Mouse (Mus musculus): Measurements from ENCODE around the gene Pebp1. TPM values are rescaled to one million over a fixed set of nuclear protein-coding genes. Genes with fewer than 3 reads are reported as not detected.
"Not testable (repeated sequence)": the region's sequence is repeated elsewhere in the genome, so short reads cannot be mapped to it uniquely, and the experiment has no call there.

Pebp1 gene
- polyA plus RNA-seq, 1 experiment from 2014 or later = 1,134 TPM

- no peak overlapping the region for H3K27ac ChIP-seq (ENCODE audit: low read length)
- no peak overlapping the region for H3K4me3 ChIP-seq (ENCODE audit: low read depth, low read length)
- H3K4me1 ChIP-seq (ENCODE audit: control insufficient read depth, insufficient read depth, low read length) = no peaks in the 10 kb centered on the region
- H3K27me3 ChIP-seq (ENCODE audit: control insufficient read depth, insufficient read depth, low read depth, low read length) = no peaks in the 10 kb centered on the region
- no peaks in the 10 kb centered on the region for H3K9me3 ChIP-seq (replicated peaks; ENCODE audit: control insufficient read depth, low read length, poor library complexity, severe bottlenecking)
- no peaks in the 10 kb centered on the region for H3K36me3 ChIP-seq (ENCODE audit: control insufficient read depth, insufficient read depth, low read length)
- whole genome bisulfite sequencing = 41% methylated on average over 11 of the region's 11 CpGs
- H3K9ac ChIP-seq (ENCODE audit: low read depth, low read length) = no peak overlapping the region
- H3K4me2 ChIP-seq (ENCODE audit: low read length) = no peak overlapping the region
- no peak for ATAC-seq
Observed at GRCm38 (mm10) chr5:117307699-117308098, 20.3 kb upstream of the Pebp1 start.

GRCm38 (mm10) chr5:117306826-117307225 is 19.4 kb upstream of the Pebp1 start:
- H3K27me3 ChIP-seq (ENCODE audit: control insufficient read depth, insufficient read depth, low read depth, low read length) = no peaks in the 10 kb centered on the region
- no peaks in the 10 kb centered on the region for H3K4me1 ChIP-seq (ENCODE audit: control insufficient read depth, insufficient read depth, low read length)
- H3K36me3 ChIP-seq (ENCODE audit: control insufficient read depth, insufficient read depth, low read length) = no peaks in the 10 kb centered on the region
- no peaks in the 10 kb centered on the region for H3K9me3 ChIP-seq (replicated peaks; ENCODE audit: control insufficient read depth, low read length, poor library complexity, severe bottlenecking)
- WGBS = 97% methylated on average over 2 of the region's 2 CpGs
- H3K9ac ChIP-seq (ENCODE audit: low read depth, low read length) = no peak overlapping the region
- H3K4me2 ChIP-seq (ENCODE audit: low read length) = no peak overlapping the region
- ATAC-seq = no peak
- H3K27ac ChIP-seq (ENCODE audit: low read length) = no peak overlapping the region
- no peak overlapping the region for H3K4me3 ChIP-seq (ENCODE audit: low read depth, low read length)

- Histone ChIP-seq H3K27me3 (ENCODE audit: control insufficient read depth, insufficient read depth, low read depth, low read length) (no peaks in the 10 kb centered on the region), H3K4me1 (ENCODE audit: control insufficient read depth, insufficient read depth, low read length) (no peaks in the 10 kb centered on the region), H3K4me2 (ENCODE audit: low read length) (no peak overlapping the region), H3K9ac (ENCODE audit: low read depth, low read length) (no peak overlapping the region), H3K36me3 (ENCODE audit: control insufficient read depth, insufficient read depth, low read length) (no peaks in the 10 kb centered on the region), H3K9me3 (replicated peaks; ENCODE audit: control insufficient read depth, low read length, poor library complexity, severe bottlenecking) (no peaks in the 10 kb centered on the region), H3K4me3 (ENCODE audit: low read depth, low read length) (no peak overlapping the region), H3K27ac (ENCODE audit: low read length) (no peak overlapping the region)
- 93% methylated on average over 5 of the region's 5 CpGs for WGBS
- ATAC-seq = no peak
Observed at GRCm38 (mm10) chr5:117305754-117306153, 18.3 kb upstream of the Pebp1 start.

- Histone ChIP-seq H3K9me3 (replicated peaks; ENCODE audit: control insufficient read depth, low read length, poor library complexity, severe bottlenecking) (no peaks in the 10 kb centered on the region), H3K4me2 (ENCODE audit: low read length) (no peak overlapping the region), H3K27ac (ENCODE audit: low read length) (no peak overlapping the region), H3K27me3 (ENCODE audit: control insufficient read depth, insufficient read depth, low read depth, low read length) (no peaks in the 10 kb centered on the region), H3K4me3 (ENCODE audit: low read depth, low read length) (no peak overlapping the region), H3K36me3 (ENCODE audit: control insufficient read depth, insufficient read depth, low read length) (no peaks in the 10 kb centered on the region), H3K9ac (ENCODE audit: low read depth, low read length) (no peak overlapping the region), H3K4me1 (ENCODE audit: control insufficient read depth, insufficient read depth, low read length) (no peaks in the 10 kb centered on the region)
- WGBS = 72% methylated on average over 7 of the region's 7 CpGs
- ATAC-seq = no peak
Observed at GRCm38 (mm10) chr5:117304947-117305346, 17.5 kb upstream of the Pebp1 start.

- no peak overlapping the region for H3K4me3 ChIP-seq (ENCODE audit: low read depth, low read length)
- no peak overlapping the region for H3K4me2 ChIP-seq (ENCODE audit: low read length)
- no peaks in the 10 kb centered on the region for H3K36me3 ChIP-seq (ENCODE audit: control insufficient read depth, insufficient read depth, low read length)
- H3K9me3 ChIP-seq (replicated peaks; ENCODE audit: control insufficient read depth, low read length, poor library complexity, severe bottlenecking) = no peaks in the 10 kb centered on the region
- WGBS = 35% methylated on average over 18 of the region's 18 CpGs
- no peaks in the 10 kb centered on the region for H3K4me1 ChIP-seq (ENCODE audit: control insufficient read depth, insufficient read depth, low read length)
- no peak overlapping the region for H3K9ac ChIP-seq (ENCODE audit: low read depth, low read length)
- no peak for ATAC-seq
- H3K27ac ChIP-seq (ENCODE audit: low read length) = no peak overlapping the region
- no peaks in the 10 kb centered on the region for H3K27me3 ChIP-seq (ENCODE audit: control insufficient read depth, insufficient read depth, low read depth, low read length)
Observed at GRCm38 (mm10) chr5:117303691-117304579, 16.5 kb upstream of the Pebp1 start.

GRCm38 (mm10) chr5:117302899-117303298 is 15.5 kb upstream of the Pebp1 start:
- Histone ChIP-seq H3K4me2 (ENCODE audit: low read length) (no peak overlapping the region), H3K4me1 (ENCODE audit: control insufficient read depth, insufficient read depth, low read length) (no peaks in the 10 kb centered on the region), H3K9ac (ENCODE audit: low read depth, low read length) (no peak overlapping the region), H3K27ac (ENCODE audit: low read length) (no peak overlapping the region), H3K4me3 (ENCODE audit: low read depth, low read length) (no peak overlapping the region), H3K9me3 (replicated peaks; ENCODE audit: control insufficient read depth, low read length, poor library complexity, severe bottlenecking) (no peaks in the 10 kb centered on the region), H3K36me3 (ENCODE audit: control insufficient read depth, insufficient read depth, low read length) (no peaks in the 10 kb centered on the region), H3K27me3 (ENCODE audit: control insufficient read depth, insufficient read depth, low read depth, low read length) (no peaks in the 10 kb centered on the region)
- no peak for ATAC-seq
- WGBS = 64% methylated on average over 3 of the region's 3 CpGs

- ATAC-seq = no peak
- no peak overlapping the region for H3K9ac ChIP-seq (ENCODE audit: low read depth, low read length)
- WGBS = 93% methylated on average over 8 of the region's 8 CpGs
- H3K4me3 ChIP-seq (ENCODE audit: low read depth, low read length) = no peak overlapping the region
- H3K9me3 ChIP-seq (replicated peaks; ENCODE audit: control insufficient read depth, low read length, poor library complexity, severe bottlenecking) = no peaks in the 10 kb centered on the region
- H3K27me3 ChIP-seq (ENCODE audit: control insufficient read depth, insufficient read depth, low read depth, low read length) = no peaks in the 10 kb centered on the region
- H3K4me2 ChIP-seq (ENCODE audit: low read length) = no peak overlapping the region
- no peaks in the 10 kb centered on the region for H3K4me1 ChIP-seq (ENCODE audit: control insufficient read depth, insufficient read depth, low read length)
- no peak overlapping the region for H3K27ac ChIP-seq (ENCODE audit: low read length)
- no peaks in the 10 kb centered on the region for H3K36me3 ChIP-seq (ENCODE audit: control insufficient read depth, insufficient read depth, low read length)
Observed at GRCm38 (mm10) chr5:117295011-117295410, 7.6 kb upstream of the Pebp1 start.

GRCm38 (mm10) chr5:117293776-117294175 is 6.4 kb upstream of the Pebp1 start:
- not testable (repeated sequence) for H3K4me2 ChIP-seq (ENCODE audit: low read length); H3K4me1 ChIP-seq (ENCODE audit: control insufficient read depth, insufficient read depth, low read length); H3K27ac ChIP-seq (ENCODE audit: low read length); H3K9ac ChIP-seq (ENCODE audit: low read depth, low read length); H3K9me3 ChIP-seq (replicated peaks; ENCODE audit: control insufficient read depth, low read length, poor library complexity, severe bottlenecking); H3K4me3 ChIP-seq (ENCODE audit: low read depth, low read length); H3K36me3 ChIP-seq (ENCODE audit: control insufficient read depth, insufficient read depth, low read length); H3K27me3 ChIP-seq (ENCODE audit: control insufficient read depth, insufficient read depth, low read depth, low read length); ATAC-seq
- WGBS = 88% methylated on average over 3 of the region's 3 CpGs

- H3K27me3 ChIP-seq (ENCODE audit: control insufficient read depth, insufficient read depth, low read depth, low read length) = no peaks in the 10 kb centered on the region
- H3K9ac ChIP-seq (ENCODE audit: low read depth, low read length) = no peak overlapping the region
- no peak overlapping the region for H3K4me3 ChIP-seq (ENCODE audit: low read depth, low read length)
- WGBS = 81% methylated on average over 6 of the region's 6 CpGs
- H3K4me1 ChIP-seq (ENCODE audit: control insufficient read depth, insufficient read depth, low read length) = peaks cover 6% of the 10 kb centered on the region
- no peaks in the 10 kb centered on the region for H3K36me3 ChIP-seq (ENCODE audit: control insufficient read depth, insufficient read depth, low read length)
- no peak for ATAC-seq
- no peak overlapping the region for H3K4me2 ChIP-seq (ENCODE audit: low read length)
- no peaks in the 10 kb centered on the region for H3K9me3 ChIP-seq (replicated peaks; ENCODE audit: control insufficient read depth, low read length, poor library complexity, severe bottlenecking)
- no peak overlapping the region for H3K27ac ChIP-seq (ENCODE audit: low read length)
Observed at GRCm38 (mm10) chr5:117292547-117292946, 5.1 kb upstream of the Pebp1 start.

Data from midbrain, embryonic 16.5 days (tissue).